Mouse (Mus musculus) effector memory CD4-positive, alpha-beta T cell, adult 5 months (primary cell): ENCODE data around the gene Anxa3. TPM values are rescaled to one million over a fixed set of nuclear protein-coding genes. Genes with fewer than 3 reads are reported as not detected.

Experiments
- polyA plus RNA-seq: library from polyadenylated mRNA; unstranded; fragments of 100-300 nt; shearing (Covaris generic); gene quantifications from one replicate; pipeline ENCODE4 v1.2.1, GENCODE M21; 2017

The Anxa3 gene
- 1.3 TPM for polyA plus RNA-seq

GRCm38 (mm10) chr5:96792936-96793718 lies at the start of gene Anxa3:
Anxa3 (plus strand) TSS chr5:96793339.

Other genes with a start within 250 kb of the Anxa3 start
- gene Bmp2k, start 204.3 kb downstream of the Anxa3 start, polyA plus RNA-seq: 43.9 TPM